Mouse (Mus musculus) brain, embryonic 14.5 days (tissue): ENCODE results near the gene Fam124b. TPM values are rescaled to one million over a fixed set of nuclear protein-coding genes. Genes with fewer than 3 reads are reported as not detected.

ENCODE experiments used
- DNase-seq: peaks from one replicate; pipeline ENCODE4 v3.0.0-alpha.2; 2011; ENCODE audit warnings: low read depth
- CTCF ChIP-seq: fragments of 200-500 bp; IDR thresholded peaks from 2 replicates; pipeline ENCODE4 v1.5.1; 2012; ENCODE audit warnings: inconsistent platforms, mild to moderate bottlenecking, moderate library complexity, borderline replicate concordance; ENCODE audit not compliant: insufficient read depth, insufficient read length; ENCODE audit errors: extremely low read depth
- POLR2A ChIP-seq: fragments of 200-500 bp; IDR thresholded peaks from 2 replicates; pipeline ENCODE4 v1.6.1; 2012; ENCODE audit warnings: mild to moderate bottlenecking, inconsistent platforms, borderline replicate concordance; ENCODE audit not compliant: poor library complexity, insufficient read depth, insufficient read length, severe bottlenecking; ENCODE audit errors: extremely low read depth
- polyA plus RNA-seq: library from polyadenylated mRNA; depleted of rRNA; stranded (reverse); fragments of >200 nt; gene quantifications from 2 replicates; pipeline ENCODE4 v1.2.3, GENCODE M21; 2012; rRNA removed

The Fam124b gene
- 0.26 and 0.55 TPM in 2 replicates for polyA plus RNA-seq

DNA sequence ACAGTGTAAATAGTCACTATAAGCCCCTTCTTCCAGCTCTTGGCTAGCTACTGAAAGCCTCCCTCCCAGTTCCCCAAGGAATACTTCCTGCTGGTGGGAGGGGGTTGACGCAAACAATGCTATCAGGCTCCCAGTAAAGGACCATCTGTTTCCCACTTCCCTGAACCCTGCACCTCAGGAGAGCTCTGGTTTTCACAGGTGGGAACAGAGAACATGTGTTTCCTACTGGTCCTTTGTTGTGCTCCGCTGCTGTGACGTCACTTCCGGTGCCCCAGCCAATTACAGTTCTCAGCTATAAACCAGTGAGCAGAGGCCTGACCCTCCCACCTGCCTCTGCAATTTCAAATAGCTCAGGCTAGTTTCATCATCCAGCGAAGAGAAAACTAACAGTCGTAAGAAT is at the start of gene Fam124b:
Gene Fam124b (minus strand): TSS at position 206 of the 400 bp plus-strand sequence.
- DNase-seq: peak; percentile 43
- no peak for TF ChIP-seq CTCF
- no peak for TF ChIP-seq POLR2A

GRCm38 (mm10) chr1:80260443-80260842 is 42.2 kb upstream of the Fam124b start:
- DNase-seq: peak; percentile 34
- TF ChIP-seq POLR2A: no peak
- no peak for TF ChIP-seq CTCF

DNA sequence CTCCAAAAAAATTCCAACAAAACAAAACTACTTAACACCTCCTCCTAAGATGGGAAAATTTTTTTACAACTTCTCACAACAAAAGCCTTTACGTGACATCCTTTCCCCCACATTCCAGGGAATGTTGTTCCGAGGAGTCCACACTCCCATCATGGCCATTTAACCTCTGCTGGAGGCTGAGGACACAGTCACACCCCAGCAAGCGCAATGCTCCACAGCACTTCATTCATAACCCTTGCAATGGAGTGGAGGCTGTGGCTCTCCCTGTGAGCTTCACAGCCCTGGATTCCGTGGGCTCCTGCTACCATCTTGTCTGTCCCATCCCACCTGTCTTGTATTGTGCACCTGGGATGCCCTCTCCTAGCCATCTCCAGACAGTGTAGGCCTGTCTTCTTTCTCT is 40.4 kb upstream of the Fam124b start:
- DNase-seq: no peak
- TF ChIP-seq POLR2A (no peak), CTCF (no peak)

DNA sequence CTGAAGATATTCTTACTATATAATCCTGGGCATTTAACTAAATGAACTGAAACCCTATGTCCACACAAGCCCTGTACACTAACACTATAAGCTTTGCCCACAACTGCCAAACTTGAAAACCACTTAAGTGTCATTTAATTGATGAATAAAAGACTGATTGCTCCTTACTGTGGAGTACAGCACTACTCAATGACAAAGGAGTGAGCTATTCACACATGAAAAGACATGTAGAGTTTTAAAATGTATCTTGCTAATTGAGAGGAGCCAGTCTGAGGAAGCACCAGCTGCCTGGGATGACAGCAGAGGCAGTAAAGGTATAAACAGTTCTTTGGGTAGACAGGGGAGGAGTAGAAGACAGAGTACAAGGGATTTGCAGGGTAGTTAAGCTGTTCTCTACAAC is 35.0 kb upstream of the Fam124b start:
- DNase-seq: no peak
- TF ChIP-seq CTCF: no peak

DNA sequence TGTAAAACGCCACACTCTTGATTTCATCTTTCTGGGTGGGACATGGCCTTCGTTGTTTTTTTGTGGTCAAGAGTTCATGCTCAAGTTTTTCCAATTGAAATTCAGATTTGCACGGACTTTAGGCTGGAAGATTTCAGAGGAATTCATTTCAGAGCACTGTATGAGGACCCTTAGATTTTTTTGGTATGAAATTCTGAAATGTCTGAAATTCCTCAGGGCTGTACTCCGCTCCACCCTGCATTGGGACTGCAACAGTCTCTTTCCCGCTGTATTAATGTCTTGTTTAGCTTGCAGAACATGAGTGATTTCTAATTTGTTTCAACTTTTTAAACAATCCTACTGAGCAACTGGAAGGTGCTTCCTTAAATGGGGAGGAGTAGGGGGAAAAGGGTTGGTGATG is 32.0 kb upstream of the Fam124b start:
- TF ChIP-seq POLR2A (no peak), CTCF (no peak)
- DNase-seq: no peak

GRCm38 (mm10) chr1:80247131-80247530 is 28.9 kb upstream of the Fam124b start:
- no peak for DNase-seq
- TF ChIP-seq CTCF: no peak
- no peak for TF ChIP-seq POLR2A

GRCm38 (mm10) chr1:80244123-80244522 is 25.9 kb upstream of the Fam124b start:
- no peak for DNase-seq
- no peak for TF ChIP-seq CTCF
- no peak for TF ChIP-seq POLR2A

GRCm38 (mm10) chr1:80241579-80241978 is 23.3 kb upstream of the Fam124b start:
- no peak for DNase-seq
- TF ChIP-seq CTCF (no peak), POLR2A (no peak)

DNA sequence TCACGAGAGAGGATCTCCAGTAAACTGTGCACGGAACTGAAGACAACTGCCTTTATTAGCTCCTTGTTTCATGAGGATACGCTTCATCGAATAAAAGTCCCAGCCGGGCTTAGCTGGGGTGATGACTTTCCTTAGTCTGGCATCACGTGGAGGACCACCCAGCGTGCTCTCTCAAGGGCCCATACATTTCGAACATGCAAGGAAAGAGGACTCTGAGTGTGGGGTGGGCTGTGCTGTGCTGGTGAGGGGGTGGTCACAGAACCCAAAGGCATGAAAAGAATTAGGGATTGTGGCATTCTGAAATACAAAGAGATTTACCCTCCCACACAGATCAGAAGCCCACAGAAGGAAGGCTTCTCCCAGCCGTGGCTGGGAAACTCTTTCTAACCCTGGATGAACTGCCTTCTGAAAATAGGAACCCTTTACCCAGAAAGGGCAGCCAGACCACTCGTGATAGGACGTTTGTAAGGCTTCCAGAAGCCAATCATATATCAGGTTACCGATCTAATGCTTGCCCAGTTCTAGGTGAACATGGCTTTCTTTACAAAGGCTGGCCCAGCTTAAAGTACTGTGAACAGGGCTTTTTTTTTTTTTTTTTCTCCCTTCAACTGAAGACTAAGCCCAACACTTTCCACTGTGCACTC is 21.9 kb upstream of the Fam124b start:
- TF ChIP-seq POLR2A (no peak), CTCF (no peak)
- DNase-seq: no peak

GRCm38 (mm10) chr1:80239481-80239880 is 21.2 kb upstream of the Fam124b start:
- TF ChIP-seq POLR2A (no peak), CTCF (no peak)
- DNase-seq: no peak

DNA sequence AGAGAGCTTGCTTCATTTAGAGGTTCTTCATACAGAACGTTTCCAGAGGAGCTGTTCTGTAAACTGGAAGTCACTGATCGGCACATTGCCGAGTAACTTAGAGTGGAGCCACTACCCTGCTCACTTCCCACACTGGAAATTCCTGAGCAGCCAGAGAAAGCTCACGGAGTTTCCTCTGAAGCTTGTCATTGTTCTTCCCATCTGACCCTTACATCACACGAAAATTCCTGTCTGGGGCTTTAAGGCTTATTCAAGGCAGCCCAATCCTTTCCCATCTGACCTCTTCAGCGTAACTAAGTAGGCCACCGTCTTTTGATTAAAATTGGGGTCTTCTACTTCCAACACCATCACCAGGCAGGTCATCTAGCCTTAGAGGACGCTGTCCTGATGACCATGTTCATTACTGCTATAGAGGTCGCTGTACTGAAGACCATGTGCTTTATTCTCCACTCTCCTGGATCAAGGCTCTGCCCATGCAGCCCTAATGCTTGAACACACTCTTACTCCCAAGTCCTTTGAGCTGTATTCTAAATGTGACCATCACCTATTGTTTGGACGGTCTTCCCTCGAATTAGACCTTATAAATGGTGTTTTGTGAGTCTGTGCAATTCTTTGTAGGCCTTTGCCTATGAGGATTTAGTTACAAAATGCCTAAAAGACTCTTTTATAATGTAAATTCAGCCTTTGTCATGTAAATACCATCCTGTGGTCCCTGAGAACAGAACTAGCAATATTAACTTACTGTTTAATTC is 18.9 kb upstream of the Fam124b start:
- peak; percentile 64 for DNase-seq
- TF ChIP-seq POLR2A: no peak
- no peak for TF ChIP-seq CTCF

- TF ChIP-seq CTCF: no peak
- DNase-seq: no peak
These were observed 17.9 kb upstream of the Fam124b start for GRCm38 (mm10) chr1:80236126-80236525.
